Mouse (Mus musculus): ENCODE measurements at regions not wholly inside any gene's neighbourhood (a gene's known extent, or its start where the extent isn't known, plus 50 kb on each side); places are given as distances from the start of the nearest gene placed in this dataset.
"Not testable (repeated sequence)": the region's sequence is repeated elsewhere in the genome, so short reads cannot be mapped to it uniquely, and the experiment has no call there.

DNA sequence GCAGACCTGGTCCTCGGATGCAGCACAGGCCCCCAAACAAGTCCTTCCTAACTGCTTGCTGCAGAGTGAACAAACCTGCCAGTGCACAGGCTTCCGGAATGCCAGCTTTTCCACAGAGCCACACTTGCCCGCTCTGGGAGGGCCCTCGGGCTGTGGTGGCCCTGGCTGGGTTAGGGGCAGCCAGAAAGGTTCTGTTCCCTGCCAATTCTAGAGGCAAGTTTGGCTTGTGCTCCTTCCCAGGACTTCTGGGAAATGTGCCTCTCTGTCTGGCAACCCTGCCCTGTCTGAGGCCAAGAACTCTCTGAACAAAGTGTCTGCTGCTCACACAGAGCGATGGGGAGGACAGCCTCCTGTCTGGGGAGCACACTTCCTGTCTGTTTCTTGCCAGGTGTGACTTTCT, 66.4 kb downstream of the Xrcc2 start:
- peak; percentile 13 to 32 for DNase-seq
- intact Hi-C loops (cut with DNase I), result no loop called here

DNA sequence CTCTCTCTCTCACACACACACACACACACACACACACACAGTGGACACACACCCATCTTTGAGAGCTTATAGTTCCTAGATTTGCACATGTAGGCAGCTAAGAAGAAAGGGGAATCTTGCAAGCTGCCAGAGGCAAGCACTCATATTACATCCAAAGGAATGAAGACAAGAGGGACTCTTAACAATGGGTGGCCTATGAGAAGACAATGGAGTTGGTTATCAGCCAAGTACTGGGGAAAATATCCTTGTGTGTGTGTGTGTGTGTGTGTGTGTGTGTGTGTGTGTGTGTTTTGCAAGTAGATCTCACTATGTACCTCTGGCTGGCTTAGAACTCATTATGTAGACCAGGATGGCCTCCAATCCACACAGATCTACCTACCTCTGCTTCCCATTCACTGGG, 67.5 kb downstream of the Xrcc2 start:
- no peak for DNase-seq
- intact Hi-C loops (cut with DNase I), result no loop called here

DNA sequence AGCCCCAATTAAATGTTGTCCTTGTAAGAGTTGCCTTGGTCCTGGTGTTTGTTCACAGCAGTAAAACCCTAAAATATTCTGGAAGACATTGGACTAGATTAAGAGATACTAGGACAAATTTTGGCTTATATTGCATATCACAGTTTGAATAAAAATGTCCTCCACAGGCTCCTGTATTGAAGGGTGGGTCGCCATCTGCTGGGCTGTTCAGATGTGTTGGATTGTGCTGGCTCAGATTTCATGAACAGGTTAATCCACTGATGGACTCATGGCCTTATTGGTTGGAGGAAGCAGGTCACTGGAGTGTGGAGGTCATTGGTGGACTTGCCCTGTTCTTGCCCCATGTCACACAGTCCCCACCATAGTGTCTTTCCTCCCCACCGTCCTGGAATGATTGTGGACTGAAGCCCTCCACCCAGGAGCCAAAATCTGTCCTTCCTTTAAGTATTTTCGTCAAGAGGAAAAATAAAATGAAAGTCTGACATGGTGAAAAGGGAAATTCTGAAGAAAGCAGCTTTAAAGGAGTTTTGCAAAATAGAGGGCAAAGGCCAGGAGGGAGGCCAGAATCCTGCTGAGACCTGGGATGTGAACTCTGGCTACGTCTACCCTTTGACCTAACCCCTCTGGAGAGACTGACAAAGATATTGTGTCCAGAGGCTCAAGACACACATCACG, 72.6 kb downstream of the Xrcc2 start:
- intact Hi-C loops (cut with DNase I), result no loop called here
- DNase-seq, result no peak

DNA sequence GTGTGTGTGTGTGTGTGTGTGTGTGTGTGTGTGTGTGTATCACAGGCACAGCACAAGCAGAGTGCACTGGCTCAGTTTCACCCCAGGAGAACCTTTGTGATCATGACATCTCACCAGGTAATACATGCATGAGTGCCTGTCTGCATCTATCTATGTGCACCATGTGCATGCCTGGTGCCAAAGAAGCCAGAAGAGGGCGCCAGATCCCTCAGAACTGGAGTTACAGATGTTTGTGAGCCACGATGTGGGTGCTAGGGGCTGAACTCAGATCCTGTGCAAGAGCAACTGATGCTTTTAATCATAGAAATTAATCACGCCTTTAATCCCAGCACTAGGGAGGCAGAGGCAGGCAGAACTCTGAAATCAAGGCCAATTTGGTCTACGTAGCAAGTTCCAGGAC, 75.9 kb downstream of the Xrcc2 start:
- intact Hi-C loops (cut with DNase I), result no loop called here
- no peak for DNase-seq

DNA sequence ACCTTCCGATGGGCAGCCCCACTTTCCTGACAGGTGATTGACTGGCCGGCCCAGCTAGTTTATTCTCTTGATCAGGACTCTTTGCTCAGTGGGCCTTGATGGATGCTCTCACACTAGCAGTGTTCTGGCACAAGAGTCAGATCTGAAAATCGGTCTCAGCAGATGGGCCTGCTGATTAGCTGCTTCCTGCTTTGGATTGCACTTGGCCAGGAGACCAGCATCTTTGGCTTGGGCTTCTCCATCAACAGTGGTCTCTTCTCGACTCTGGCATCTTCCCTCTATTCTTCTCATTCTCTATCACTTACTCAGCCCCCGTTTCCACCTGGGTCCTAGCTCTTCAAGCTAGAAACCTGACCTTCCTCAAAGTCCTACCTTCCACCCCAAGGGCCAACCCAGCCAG, 77.1 kb downstream of the Xrcc2 start:
- DNase-seq, result no peak
- intact Hi-C loops (cut with DNase I), result no loop called here

DNA sequence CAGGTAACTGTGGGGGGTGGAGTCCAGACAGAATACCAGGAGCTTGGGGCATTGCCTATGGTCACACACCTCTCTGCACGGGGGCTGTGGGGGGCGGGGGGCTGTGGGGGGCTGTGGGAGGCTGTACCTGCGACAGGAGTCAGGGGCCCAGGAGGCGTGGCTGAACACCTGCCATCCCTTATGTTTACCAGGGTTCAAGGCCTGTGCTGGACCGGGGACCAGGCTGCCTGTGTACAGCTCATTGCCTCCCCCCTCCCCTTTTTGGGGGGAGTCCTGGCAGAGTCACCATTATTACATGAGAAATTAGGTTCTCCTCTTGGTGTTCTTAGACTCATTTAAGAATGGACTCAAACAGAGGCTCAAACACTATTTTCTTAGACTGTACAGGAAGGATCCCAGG, 78.5 kb downstream of the Xrcc2 start:
- DNase-seq, result no peak
- intact Hi-C loops (cut with DNase I), result no loop called here

DNA sequence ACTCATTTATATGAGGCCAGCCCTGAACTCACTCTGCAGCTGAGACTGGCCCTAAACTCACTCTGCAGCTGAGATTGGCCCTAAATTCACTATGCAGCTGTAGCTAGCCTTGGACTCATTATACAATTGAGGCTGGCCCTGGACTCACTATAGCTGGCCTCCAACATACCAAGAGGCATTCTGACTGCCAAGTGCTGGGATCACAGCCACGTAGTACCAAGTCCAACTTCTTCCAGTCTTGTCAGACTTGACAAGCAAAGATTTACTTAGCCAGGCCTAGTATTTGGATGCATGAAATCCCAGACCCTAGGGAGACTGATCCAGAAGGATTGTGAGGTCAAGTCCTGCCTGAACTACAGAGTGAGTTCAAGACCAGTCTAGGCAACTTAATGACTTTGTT, 81.6 kb downstream of the Xrcc2 start:
- intact Hi-C loops (cut with DNase I), result no loop called here

DNA sequence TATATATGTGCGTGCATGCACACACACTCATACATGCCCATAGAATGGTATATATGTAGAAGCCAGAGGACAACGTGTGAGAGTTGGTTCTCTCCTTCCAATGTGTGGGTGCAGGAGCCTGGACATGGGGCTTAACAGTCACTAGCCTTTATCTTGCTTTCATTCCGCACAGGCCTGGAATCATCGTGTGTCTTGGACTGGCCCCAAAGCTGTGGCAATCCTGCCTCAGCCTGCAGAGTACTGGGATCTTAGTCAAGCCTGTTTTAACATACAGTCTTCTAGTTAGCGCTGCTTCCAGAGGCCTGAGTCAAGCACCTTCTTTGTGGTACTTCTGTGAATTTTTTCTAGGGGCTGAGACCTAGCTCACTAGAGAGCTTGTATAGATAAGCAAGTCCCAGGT, 85.8 kb downstream of the Xrcc2 start:
- intact Hi-C loops (cut with DNase I), result no loop called here
- no peak for DNase-seq

More for the DNA sequence above, 81.6 kb downstream of the Xrcc2 start:
- no peak for DNase-seq

DNA sequence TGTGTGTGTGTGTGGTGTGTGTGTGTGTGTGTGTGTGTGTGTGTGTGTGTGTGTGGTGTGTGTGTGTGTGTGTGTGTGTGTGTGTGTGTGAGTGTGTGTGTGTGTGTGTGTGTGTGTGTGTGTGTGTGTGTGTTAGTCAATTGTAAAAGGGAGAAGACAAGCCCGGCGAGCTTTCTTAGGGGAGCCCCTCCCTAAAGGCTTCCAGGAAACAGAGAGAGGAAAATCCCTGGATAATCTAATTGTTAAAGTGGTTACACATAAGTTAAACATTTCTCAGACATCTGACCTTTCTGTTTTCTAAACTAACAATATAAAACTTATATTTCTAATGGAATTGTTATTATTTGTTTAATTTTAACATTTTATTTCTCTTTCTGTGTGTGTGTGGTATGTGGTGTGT, 86.3 kb downstream of the Xrcc2 start:
- DNase-seq; intact Hi-C loops (cut with DNase I): not testable (repeated sequence)

DNA sequence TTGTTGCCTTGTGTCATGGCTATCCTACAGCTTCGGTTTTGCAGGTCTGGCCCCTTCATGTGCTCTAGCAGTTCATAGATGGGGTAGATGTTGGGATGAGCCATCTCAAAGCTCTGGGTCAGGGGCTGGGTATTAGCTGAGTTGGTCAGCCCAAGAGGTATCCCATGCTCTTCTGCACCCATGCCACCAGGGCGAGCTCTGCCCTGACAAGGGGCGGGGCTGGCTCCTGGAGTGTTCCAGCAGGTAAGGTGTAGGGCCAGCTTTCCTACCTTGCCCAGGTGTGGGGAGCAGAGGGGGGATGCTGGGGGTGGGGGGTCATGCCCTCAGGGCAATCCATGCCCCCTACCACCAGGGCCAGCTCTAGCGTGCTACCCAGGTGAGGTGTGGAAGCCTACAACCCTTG, 91.0 kb downstream of the Xrcc2 start:
- intact Hi-C loops (cut with DNase I), result no loop called here
- no peak for DNase-seq

DNA sequence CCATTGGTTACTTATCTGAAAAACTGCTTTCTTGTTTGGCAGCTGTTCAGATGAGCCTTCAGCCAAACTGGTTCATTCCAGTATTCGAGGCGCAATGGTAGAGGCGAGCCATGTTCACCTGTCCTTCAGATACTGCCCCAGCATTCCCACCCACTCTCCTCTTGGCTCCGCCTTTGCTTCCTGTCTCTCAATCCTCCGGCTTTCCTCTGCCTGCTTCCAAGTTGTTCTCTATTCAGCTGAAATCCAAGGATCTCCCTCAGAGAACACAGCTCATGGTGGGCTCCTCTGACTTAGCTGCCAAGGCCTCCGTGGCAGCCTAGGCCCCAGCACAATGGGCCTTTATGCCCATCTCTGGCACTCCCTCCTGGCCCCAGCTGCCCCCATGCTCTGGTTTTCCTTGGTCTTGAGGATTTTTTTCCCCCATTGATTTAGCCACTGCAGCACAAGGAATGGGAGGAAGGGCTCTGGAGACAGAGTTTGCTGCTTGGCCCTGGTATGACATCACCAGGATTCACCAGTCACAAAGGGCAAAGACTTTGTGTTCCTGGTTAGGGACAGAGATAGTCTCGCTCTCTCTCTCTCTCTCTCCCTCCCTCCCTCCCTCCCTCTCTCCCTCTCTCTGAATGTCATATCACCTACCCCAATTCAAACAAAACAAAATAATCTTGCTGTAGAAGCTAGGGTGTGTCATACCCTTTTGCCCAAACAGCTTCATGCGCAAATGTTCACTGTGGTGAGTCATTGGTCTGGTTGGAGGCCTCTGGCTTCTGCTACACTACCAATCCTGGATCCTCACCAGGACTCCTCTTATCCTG, 91.6 kb downstream of the Xrcc2 start:
- no peak for DNase-seq
- intact Hi-C loops (cut with DNase I), result no loop called here

DNA sequence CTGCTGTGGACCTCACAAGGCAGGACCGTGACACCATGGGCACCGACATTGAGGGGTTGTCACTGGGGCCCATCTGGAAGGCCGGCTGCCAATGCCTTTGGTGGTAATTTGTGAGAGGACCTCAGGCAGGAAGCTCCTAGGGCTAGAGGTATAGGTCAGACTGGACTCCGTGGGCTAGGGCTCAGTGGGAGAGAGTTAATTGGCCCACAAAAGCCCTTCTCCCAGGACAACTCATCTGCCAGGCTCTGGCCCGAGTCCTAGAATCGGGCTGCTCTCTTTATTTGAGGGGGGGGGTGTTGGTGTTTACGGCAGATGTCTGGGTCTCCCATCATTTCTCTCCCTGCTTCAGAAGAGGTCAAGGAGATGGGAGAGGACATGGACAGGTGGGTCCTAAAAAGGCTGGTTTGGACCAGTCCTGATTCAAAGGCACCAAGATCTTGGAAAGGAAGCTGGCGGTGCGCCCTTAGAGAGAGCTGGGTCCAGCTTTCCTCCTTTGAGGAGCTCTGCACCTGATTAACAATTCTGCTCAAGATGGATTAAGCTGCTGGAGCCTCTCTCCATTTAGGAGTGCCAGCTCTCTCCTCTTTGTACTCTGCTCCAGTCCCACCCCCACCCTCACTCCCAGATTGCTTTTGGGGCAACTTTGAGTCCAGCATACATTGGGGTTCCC, 93.5 kb downstream of the Xrcc2 start:
- no peak for DNase-seq
- intact Hi-C loops (cut with DNase I), result no loop called here

DNA sequence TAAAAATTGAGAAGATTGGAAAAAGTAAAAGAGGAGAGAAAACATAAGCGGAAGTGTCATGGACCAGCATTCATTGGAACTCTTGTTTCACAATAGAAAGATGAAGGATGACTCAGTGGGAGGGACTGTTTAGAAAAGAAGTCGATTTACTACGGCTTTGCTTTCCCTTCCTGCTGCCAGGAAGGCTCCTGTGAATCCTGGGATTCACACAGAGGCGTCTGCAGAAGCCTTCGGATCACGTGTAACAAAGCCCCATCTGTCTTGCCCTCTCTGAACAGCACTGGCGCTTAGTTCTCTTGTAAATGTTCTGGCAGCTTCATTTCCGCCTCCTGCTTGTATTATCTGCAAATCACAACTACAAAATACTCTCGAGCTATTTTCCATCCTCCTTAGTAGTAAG, 94.0 kb downstream of the Cct8l1 start:
- no peak for DNase-seq
- intact Hi-C loops (cut with DNase I), result no loop called here

DNA sequence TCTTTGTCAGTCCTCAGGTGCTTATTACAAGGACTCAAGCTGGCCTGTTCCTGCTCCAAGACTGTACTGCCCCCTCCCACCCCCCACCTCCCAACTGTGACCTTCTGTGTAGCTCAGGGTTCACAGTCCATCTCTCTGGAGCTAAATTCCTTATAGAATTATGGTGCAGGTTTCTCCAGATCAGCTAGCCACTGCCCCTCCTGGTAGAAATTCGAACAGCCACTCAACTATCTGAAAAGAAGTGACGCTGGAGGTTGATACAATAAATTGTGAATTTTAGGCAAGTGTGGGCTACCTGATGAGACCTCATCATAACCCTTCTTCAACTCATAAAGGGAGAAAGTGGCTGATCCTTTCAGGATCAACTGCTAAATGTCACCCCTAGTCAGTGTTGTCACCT, 86.3 kb downstream of the Cct8l1 start:
- intact Hi-C loops (cut with DNase I), result loop anchor here (5.0 kb wide), 1 partner anchor 180 kb away; no protein-coding TSS in a partner anchor
- DNase-seq, result peak in 1 of 2 experiments; percentile 16

DNA sequence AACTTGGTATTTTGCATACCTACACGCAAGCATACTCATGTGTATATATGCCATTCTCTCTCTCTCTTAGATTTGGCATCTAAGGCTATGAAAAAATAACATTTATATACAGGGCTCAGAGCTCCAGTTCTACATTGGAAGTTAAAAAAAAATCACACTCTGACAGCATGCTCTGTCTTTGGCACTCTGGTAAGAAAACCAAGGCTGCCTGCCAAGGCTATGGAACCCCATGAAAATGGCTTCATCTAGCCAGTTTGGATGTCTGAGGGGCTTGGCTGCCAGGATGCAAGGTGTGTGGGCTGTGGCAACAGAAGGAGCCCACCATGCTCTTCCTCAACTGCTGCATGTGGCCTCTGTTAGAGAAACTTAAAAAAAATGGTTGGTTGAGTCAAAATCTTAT, 83.5 kb downstream of the Cct8l1 start:
- intact Hi-C loops (cut with DNase I), result no loop called here
- DNase-seq, result no peak

DNA sequence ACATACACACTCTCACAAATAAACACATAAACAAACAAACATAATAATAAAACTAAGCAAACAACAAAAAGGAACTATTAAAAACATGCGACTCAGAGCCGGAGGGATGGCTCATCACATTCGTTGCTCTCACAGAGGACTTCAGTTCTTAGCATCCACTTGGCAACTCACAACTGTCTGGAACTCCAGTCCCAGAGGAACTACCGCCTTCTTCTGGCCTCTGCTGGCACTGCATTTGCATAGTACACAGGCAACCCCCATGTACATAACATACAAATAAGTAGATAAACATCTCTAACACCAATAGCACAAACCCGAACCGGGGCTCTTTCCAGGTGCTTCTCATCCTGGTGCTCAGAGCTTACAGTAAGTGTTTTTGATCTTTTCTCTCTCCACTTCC, 81.9 kb downstream of the Cct8l1 start:
- no peak for DNase-seq
- intact Hi-C loops (cut with DNase I), result no loop called here

DNA sequence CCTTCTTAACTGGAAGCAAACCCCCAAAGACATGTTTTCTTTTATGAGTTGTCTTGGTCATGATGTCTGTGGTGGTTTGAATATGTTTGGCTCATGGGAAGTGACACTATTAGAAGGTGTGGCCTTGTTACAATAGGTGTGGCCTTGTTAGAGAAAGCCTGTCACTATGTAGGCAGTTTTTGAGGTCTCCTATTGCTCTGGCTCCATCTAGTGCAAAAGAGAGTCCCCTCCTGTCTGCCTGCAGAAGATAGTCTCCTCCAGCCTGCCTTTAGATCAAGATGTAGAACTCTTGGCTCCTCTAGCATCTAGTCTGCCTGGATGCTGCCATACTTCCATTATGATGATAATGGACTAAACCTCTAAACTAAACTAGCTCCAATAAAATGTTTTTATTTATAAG, 75.8 kb downstream of the Cct8l1 start:
- intact Hi-C loops (cut with DNase I), result no loop called here
- DNase-seq, result no peak

Measured in heart, postnatal 14 days (tissue).